Mouse (Mus musculus): Measurements from ENCODE around the gene Psmd13. TPM values are rescaled to one million over a fixed set of nuclear protein-coding genes. Genes with fewer than 3 reads are reported as not detected.

Gene Psmd13
- polyA plus RNA-seq (2014; fragmentation: Illumina TruSeq; extraction: RNeasy Lipid Tissue Mini Kit (QIAGEN cat#74804); ENCODE audit: low read depth, low replicate concordance) = 79.4 TPM

DNA sequence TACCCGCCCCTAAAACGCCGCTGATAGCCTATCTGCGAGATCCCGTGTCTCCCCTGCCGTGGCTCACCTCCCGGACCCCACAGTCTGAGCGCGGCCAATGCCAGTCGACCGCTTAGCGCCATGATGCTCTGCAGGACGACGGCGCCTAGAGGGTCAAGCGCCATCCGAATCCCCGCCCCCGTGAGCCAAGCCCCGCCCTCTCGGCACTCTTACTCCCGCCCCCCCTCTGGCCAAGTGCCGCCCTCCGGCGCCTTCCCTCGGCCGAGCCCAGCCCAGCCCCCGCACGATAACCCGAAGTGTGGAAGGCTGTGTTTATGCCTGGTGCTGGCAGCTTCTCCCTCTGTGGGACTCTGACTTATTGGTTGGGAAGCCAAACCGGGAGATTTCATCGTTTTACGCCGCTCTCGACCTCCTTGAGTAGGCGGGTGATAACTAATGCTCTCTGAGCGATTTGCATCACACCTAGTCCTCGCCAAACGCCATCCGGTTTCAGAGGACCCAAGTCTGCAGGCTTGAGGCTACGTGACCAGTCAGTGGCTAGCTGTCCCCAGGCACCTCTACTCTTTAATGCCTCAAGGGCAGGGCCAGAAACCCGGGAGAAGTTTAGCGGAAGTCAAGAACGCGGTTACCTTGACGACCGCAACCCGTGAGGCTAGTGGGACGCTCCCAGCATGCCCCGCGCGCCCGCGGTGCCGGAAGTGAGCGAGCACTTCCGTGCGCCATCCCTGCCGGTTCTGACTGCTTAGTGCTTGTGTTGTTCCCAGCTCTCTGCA lies at the start of gene Psmd13, which contains the start of gene Sirt3:
Gene Psmd13, plus strand, starts transcription at position 273 of the 773 bp plus-strand sequence.
Gene Sirt3, minus strand, starts transcription at position 614 of the 773 bp plus-strand sequence.

GRCm38 (mm10) chr7:140834968-140835757 lies 46.6 kb upstream of the Psmd13 start, which contains the start of gene Urah:
Gene Urah, plus strand, starts transcription at chr7:140835018.

GRCm38 (mm10) chr7:140844905-140845665 lies 36.7 kb upstream of the Psmd13 start, which contains the start of gene Scgb1c1:
Gene Scgb1c1, plus strand, starts transcription at chr7:140845547.

GRCm38 (mm10) chr7:140847755-140848580 lies 33.8 kb upstream of the Psmd13 start, which contains the start of gene Odf3:
Gene Odf3, plus strand, starts transcription at chr7:140847805.

GRCm38 (mm10) chr7:140855860-140856784 lies 25.6 kb upstream of the Psmd13 start, which contains the start of gene Gm45785:
Gene Gm45785, minus strand, starts transcription at chr7:140856331.

GRCm38 (mm10) chr7:140856785-140857549 lies 24.8 kb upstream of the Psmd13 start, which contains the start of gene Ric8a:
Gene Ric8a, plus strand, starts transcription at chr7:140856957.

GRCm38 (mm10) chr7:140857550-140858505 lies 23.9 kb upstream of the Psmd13 start, which contains the start of gene Bet1l:
Gene Bet1l, minus strand, starts transcription at chr7:140857577.

GRCm38 (mm10) chr7:140900220-140900619 lies 18.5 kb downstream of the Psmd13 start, which contains the start of gene Cox8b:
Gene Cox8b, minus strand, starts transcription at chr7:140900446.

DNA sequence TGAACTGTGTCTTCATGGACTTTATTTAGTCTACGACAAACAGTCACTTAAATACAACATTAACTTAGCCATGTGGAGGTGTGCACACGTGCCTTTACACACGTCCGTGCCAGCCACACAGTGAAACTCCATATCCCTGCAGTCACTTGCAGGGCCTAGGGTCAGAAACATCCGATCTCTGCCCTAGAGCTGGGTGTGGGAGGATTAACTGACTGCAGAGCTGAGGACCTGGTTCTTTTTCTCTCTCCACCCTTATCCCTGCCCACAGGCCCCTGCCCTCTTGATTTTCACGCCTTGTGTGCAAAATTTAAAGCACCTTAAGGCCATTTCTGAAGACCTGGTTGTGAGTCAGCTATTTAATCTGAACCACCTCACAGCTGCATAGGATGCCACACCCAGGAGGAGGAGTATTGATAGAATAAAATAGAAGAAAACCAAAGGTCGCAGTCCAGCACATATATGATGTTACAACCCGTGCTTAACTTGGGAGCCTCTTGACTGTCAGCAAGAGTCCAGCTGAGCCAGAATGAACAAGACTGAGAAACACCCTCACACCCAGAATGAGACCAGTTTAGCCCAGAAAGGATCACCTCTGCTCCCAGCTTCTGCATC lies 38.8 kb downstream of the Psmd13 start, which contains the start of gene Nlrp6:
Gene Nlrp6, plus strand, starts transcription at position 485 of the 612 bp plus-strand sequence.

GRCm38 (mm10) chr7:140941222-140942051 lies 59.7 kb downstream of the Psmd13 start, which contains the start of gene Pgghg:
Gene Pgghg, plus strand, starts transcription at chr7:140941391.

Other genes with a start within 250 kb of the Psmd13 start
- not detected for gene Olfr53, start 235.5 kb upstream of the Psmd13 start, polyA plus RNA-seq (2014; fragmentation: Illumina TruSeq; extraction: RNeasy Lipid Tissue Mini Kit (QIAGEN cat#74804); ENCODE audit: low read depth, low replicate concordance)
- gene Olfr539, start 222.0 kb upstream of the Psmd13 start, polyA plus RNA-seq (2014; fragmentation: Illumina TruSeq; extraction: RNeasy Lipid Tissue Mini Kit (QIAGEN cat#74804); ENCODE audit: low read depth, low replicate concordance) = not detected
- not detected for gene Olfr45, start 200.0 kb upstream of the Psmd13 start, polyA plus RNA-seq (2014; fragmentation: Illumina TruSeq; extraction: RNeasy Lipid Tissue Mini Kit (QIAGEN cat#74804); ENCODE audit: low read depth, low replicate concordance)
- not detected for gene Olfr541, start 184.7 kb upstream of the Psmd13 start, polyA plus RNA-seq (2014; fragmentation: Illumina TruSeq; extraction: RNeasy Lipid Tissue Mini Kit (QIAGEN cat#74804); ENCODE audit: low read depth, low replicate concordance)
- gene Cyp2e1, start 118.2 kb upstream of the Psmd13 start, polyA plus RNA-seq (2014; fragmentation: Illumina TruSeq; extraction: RNeasy Lipid Tissue Mini Kit (QIAGEN cat#74804); ENCODE audit: low read depth, low replicate concordance) = 1,170 TPM
- gene Syce1, start 94.1 kb upstream of the Psmd13 start, polyA plus RNA-seq (2014; fragmentation: Illumina TruSeq; extraction: RNeasy Lipid Tissue Mini Kit (QIAGEN cat#74804); ENCODE audit: low read depth, low replicate concordance) = 8.2 TPM
- 0.36 TPM for gene Zfp941, start 59.8 kb upstream of the Psmd13 start, polyA plus RNA-seq (2014; fragmentation: Illumina TruSeq; extraction: RNeasy Lipid Tissue Mini Kit (QIAGEN cat#74804); ENCODE audit: low read depth, low replicate concordance)
- gene Urah, start 47.0 kb upstream of the Psmd13 start, polyA plus RNA-seq (2014; fragmentation: Illumina TruSeq; extraction: RNeasy Lipid Tissue Mini Kit (QIAGEN cat#74804); ENCODE audit: low read depth, low replicate concordance) = 1.8 TPM
- not detected for gene Scgb1c1, start 36.4 kb upstream of the Psmd13 start, polyA plus RNA-seq (2014; fragmentation: Illumina TruSeq; extraction: RNeasy Lipid Tissue Mini Kit (QIAGEN cat#74804); ENCODE audit: low read depth, low replicate concordance)
- gene Odf3, start 34.2 kb upstream of the Psmd13 start, polyA plus RNA-seq (2014; fragmentation: Illumina TruSeq; extraction: RNeasy Lipid Tissue Mini Kit (QIAGEN cat#74804); ENCODE audit: low read depth, low replicate concordance) = 3.4 TPM
- not detected for gene Gm45785, start 25.6 kb upstream of the Psmd13 start, polyA plus RNA-seq (2014; fragmentation: Illumina TruSeq; extraction: RNeasy Lipid Tissue Mini Kit (QIAGEN cat#74804); ENCODE audit: low read depth, low replicate concordance)
- 52.4 TPM for gene Ric8a, start 25.0 kb upstream of the Psmd13 start, polyA plus RNA-seq (2014; fragmentation: Illumina TruSeq; extraction: RNeasy Lipid Tissue Mini Kit (QIAGEN cat#74804); ENCODE audit: low read depth, low replicate concordance)
- 29.9 TPM for gene Bet1l, start 24.4 kb upstream of the Psmd13 start, polyA plus RNA-seq (2014; fragmentation: Illumina TruSeq; extraction: RNeasy Lipid Tissue Mini Kit (QIAGEN cat#74804); ENCODE audit: low read depth, low replicate concordance)
- 24.1 TPM for gene Sirt3, start 341 bp downstream of the Psmd13 start, polyA plus RNA-seq (2014; fragmentation: Illumina TruSeq; extraction: RNeasy Lipid Tissue Mini Kit (QIAGEN cat#74804); ENCODE audit: low read depth, low replicate concordance)
- gene Cox8b, start 18.5 kb downstream of the Psmd13 start, polyA plus RNA-seq (2014; fragmentation: Illumina TruSeq; extraction: RNeasy Lipid Tissue Mini Kit (QIAGEN cat#74804); ENCODE audit: low read depth, low replicate concordance) = 19.5 TPM
- 2.0 TPM for gene Nlrp6, start 38.9 kb downstream of the Psmd13 start, polyA plus RNA-seq (2014; fragmentation: Illumina TruSeq; extraction: RNeasy Lipid Tissue Mini Kit (QIAGEN cat#74804); ENCODE audit: low read depth, low replicate concordance)
- gene Pgghg, start 59.4 kb downstream of the Psmd13 start, polyA plus RNA-seq (2014; fragmentation: Illumina TruSeq; extraction: RNeasy Lipid Tissue Mini Kit (QIAGEN cat#74804); ENCODE audit: low read depth, low replicate concordance) = 14.7 TPM
- 1.2 TPM for gene Ifitm5, start 68.3 kb downstream of the Psmd13 start, polyA plus RNA-seq (2014; fragmentation: Illumina TruSeq; extraction: RNeasy Lipid Tissue Mini Kit (QIAGEN cat#74804); ENCODE audit: low read depth, low replicate concordance)
- gene Gm45717, start 74.0 kb downstream of the Psmd13 start, polyA plus RNA-seq (2014; fragmentation: Illumina TruSeq; extraction: RNeasy Lipid Tissue Mini Kit (QIAGEN cat#74804); ENCODE audit: low read depth, low replicate concordance) = not detected
- 414 TPM for gene Ifitm2, start 74.0 kb downstream of the Psmd13 start, polyA plus RNA-seq (2014; fragmentation: Illumina TruSeq; extraction: RNeasy Lipid Tissue Mini Kit (QIAGEN cat#74804); ENCODE audit: low read depth, low replicate concordance)
- 31.1 TPM for gene Ifitm1, start 85.3 kb downstream of the Psmd13 start, polyA plus RNA-seq (2014; fragmentation: Illumina TruSeq; extraction: RNeasy Lipid Tissue Mini Kit (QIAGEN cat#74804); ENCODE audit: low read depth, low replicate concordance)
- gene Ifitm3, start 128.8 kb downstream of the Psmd13 start, polyA plus RNA-seq (2014; fragmentation: Illumina TruSeq; extraction: RNeasy Lipid Tissue Mini Kit (QIAGEN cat#74804); ENCODE audit: low read depth, low replicate concordance) = 370 TPM
- gene Ifitm6, start 136.0 kb downstream of the Psmd13 start, polyA plus RNA-seq (2014; fragmentation: Illumina TruSeq; extraction: RNeasy Lipid Tissue Mini Kit (QIAGEN cat#74804); ENCODE audit: low read depth, low replicate concordance) = 14.7 TPM
- gene Gm17387, start 147.2 kb downstream of the Psmd13 start, polyA plus RNA-seq (2014; fragmentation: Illumina TruSeq; extraction: RNeasy Lipid Tissue Mini Kit (QIAGEN cat#74804); ENCODE audit: low read depth, low replicate concordance) = not detected
- gene B4galnt4, start 179.1 kb downstream of the Psmd13 start, polyA plus RNA-seq (2014; fragmentation: Illumina TruSeq; extraction: RNeasy Lipid Tissue Mini Kit (QIAGEN cat#74804); ENCODE audit: low read depth, low replicate concordance) = 5.2 TPM
- gene Pkp3, start 196.2 kb downstream of the Psmd13 start, polyA plus RNA-seq (2014; fragmentation: Illumina TruSeq; extraction: RNeasy Lipid Tissue Mini Kit (QIAGEN cat#74804); ENCODE audit: low read depth, low replicate concordance) = 16.8 TPM
- gene Sigirr, start 218.6 kb downstream of the Psmd13 start, polyA plus RNA-seq (2014; fragmentation: Illumina TruSeq; extraction: RNeasy Lipid Tissue Mini Kit (QIAGEN cat#74804); ENCODE audit: low read depth, low replicate concordance) = 17.6 TPM
- gene Ano9, start 235.8 kb downstream of the Psmd13 start, polyA plus RNA-seq (2014; fragmentation: Illumina TruSeq; extraction: RNeasy Lipid Tissue Mini Kit (QIAGEN cat#74804); ENCODE audit: low read depth, low replicate concordance) = 4.5 TPM
- 39.9 TPM for gene Ptdss2, start 240.4 kb downstream of the Psmd13 start, polyA plus RNA-seq (2014; fragmentation: Illumina TruSeq; extraction: RNeasy Lipid Tissue Mini Kit (QIAGEN cat#74804); ENCODE audit: low read depth, low replicate concordance)

Data from adipose tissue, adult 10 weeks (tissue).